Mouse (Mus musculus) bone marrow, adult 2 months (tissue): ENCODE results near the gene Efcab3.

ENCODE experiments used
- CTCF ChIP-seq: fragments of 200-500 bp; IDR thresholded peaks from 2 replicates; pipeline ENCODE4 v1.5.1; 2011; ENCODE audit warnings: low read length, control low read depth; ENCODE audit not compliant: control insufficient read depth, insufficient read depth
- POLR2A ChIP-seq: fragments of 200-500 bp; IDR thresholded peaks from 2 replicates; pipeline ENCODE4 v1.6.1; 2011; ENCODE audit warnings: low read depth, mild to moderate bottlenecking, control low read depth, low read length, borderline replicate concordance; ENCODE audit not compliant: control insufficient read depth

DNA sequence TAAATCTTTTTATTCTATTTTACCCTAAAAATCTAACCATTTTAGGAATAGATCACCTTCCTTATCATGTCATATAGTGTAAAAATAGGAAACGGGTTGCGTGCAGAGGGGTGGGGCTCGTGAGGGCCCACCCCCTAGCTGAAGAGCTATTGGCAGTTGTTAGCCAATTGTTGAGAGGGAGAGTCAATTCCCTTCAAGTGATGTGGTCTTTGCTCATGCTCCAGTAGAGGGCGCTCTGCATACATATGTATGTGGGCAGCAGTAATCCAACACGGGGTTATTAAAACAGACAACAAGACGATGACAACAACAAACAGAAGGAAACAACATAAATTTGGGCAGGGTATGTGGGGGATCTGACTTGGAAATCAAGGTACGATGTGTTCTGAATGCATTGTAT lies 42.3 kb upstream of the Efcab3 start:
- TF ChIP-seq POLR2A (no peak), CTCF (no peak)
